Mouse (Mus musculus) CD4-positive, CD25-positive, alpha-beta regulatory T cell, adult 2 months (primary cell): Measurements from ENCODE around the gene Ttll12.
A peak's percentile ranks its signal among the peaks of the same experiment; 100 is the strongest.

Experiments used
- DNase-seq: peaks from one replicate; pipeline ENCODE4 v3.0.0-alpha.2; 2012; ENCODE audit warnings: low read depth, low spot score

The Ttll12 gene

GRCm38 (mm10) chr15:83594513-83595363, at the start of gene Ttll12:
Gene Ttll12 (minus strand): TSS chr15:83595157.
- peak; percentile 92 for DNase-seq

- no peak for DNase-seq
Measured at GRCm38 (mm10) chr15:83642518-83642917, 47.6 kb upstream of the Ttll12 start.

DNA sequence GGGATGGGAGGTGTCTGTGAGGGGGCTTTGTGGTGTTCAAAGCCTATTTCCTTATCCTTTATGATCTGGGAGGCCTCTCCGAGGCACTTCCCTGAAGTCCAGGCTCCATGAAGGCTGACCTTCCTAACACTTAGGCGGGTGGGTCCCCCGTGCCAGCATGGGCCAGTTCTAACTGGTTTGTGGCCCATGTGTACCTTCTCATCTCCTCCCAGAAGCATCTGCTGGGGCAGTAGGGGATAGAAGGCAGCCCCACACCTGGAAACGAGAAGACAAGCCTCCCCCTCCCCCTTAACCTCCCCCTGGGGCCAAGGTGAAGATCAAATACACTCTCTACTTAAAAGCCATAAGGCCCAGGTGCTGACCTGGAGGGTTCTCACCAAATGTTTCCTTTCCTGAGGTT, 45.3 kb upstream of the Ttll12 start:
- DNase-seq: no peak

DNA sequence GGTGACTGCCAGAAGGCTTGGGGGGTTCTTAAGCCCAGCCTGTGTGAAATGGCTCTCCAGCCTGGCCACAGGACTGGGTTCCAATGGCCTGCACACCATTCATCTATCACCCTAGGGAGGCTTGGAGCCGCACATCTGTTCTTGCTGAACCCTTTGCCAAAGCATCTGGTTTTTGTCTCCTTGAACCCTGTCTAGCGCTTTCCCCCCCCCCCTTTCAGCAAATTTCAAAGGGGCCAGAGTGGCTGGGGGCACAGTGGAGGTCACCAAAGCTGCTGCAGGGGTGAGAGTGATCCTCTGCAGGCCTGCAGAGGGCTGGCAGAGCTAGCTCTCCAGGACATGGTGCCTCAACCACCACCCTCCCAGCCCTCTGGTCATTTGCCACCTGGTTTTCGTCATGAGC, 44.2 kb upstream of the Ttll12 start:
- no peak for DNase-seq

- no peak for DNase-seq
Measured at GRCm38 (mm10) chr15:83638196-83638899, 43.4 kb upstream of the Ttll12 start.

GRCm38 (mm10) chr15:83636759-83637158, 41.8 kb upstream of the Ttll12 start:
- DNase-seq: no peak

GRCm38 (mm10) chr15:83635251-83635650, 40.3 kb upstream of the Ttll12 start:
- DNase-seq: no peak

GRCm38 (mm10) chr15:83634076-83634475, 39.1 kb upstream of the Ttll12 start:
- no peak for DNase-seq

GRCm38 (mm10) chr15:83631071-83631470, 36.1 kb upstream of the Ttll12 start:
- DNase-seq: no peak

GRCm38 (mm10) chr15:83629716-83630115, 34.8 kb upstream of the Ttll12 start:
- DNase-seq: no peak

DNA sequence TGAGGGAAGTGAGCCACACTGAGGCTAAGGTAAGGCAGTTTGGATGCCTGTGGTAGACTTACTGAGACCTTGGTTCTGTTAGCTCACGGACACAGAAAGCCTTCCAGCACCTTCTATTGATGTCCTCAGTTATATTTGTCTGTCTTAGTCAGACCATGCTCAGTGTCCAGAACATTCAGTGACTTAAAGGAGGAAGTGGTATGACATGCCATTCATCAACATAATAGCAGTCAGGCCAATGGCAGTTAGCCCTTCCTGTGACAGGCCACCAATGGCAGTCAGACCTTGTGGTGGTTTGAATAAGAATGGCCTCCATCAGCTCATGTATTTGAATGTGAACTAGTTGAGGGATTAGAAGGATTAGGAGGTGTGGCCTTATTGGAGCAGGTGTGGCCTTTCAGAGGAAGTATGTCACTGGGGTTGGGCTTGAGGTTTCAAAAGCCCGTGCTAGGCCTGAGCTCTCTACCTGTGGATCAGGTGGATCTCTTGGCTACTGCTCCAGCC, 31.2 kb upstream of the Ttll12 start:
- no peak for DNase-seq

- no peak for DNase-seq
Measured at GRCm38 (mm10) chr15:83615245-83615644, 20.3 kb upstream of the Ttll12 start.

DNA sequence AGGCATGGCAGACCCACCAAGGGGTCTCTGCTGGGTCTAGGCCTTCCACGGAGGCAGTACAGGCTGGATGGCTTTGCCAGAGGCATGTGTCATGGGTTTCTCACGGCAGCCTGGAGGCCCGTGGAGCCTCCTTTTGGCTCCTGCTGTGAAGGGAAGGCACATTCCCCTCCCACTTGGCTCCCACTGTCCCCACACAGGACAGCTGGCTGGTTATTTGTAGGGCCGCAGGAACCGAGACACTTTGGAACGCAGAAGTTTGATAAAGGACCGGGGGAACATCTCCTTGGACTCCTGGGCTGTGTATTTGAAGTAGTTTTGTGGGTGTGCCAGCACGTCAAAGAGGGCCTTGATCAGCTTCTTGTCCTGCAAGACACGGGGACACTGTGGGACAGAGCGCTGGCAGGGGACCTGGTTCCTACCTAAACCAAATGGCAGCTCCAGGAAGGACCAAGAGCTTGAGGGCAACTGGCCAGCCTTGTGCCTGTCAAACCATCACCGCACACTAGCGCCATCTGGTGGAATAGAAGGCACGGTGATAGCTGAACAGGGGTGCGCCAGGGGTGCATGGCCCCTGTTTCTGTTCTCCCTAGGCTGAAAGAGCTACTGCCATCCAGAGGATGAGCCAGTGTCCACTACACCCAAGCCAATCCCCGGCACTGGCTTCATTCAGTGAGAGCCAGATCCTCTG, 12.3 kb upstream of the Ttll12 start:
- DNase-seq: peak; percentile 87

GRCm38 (mm10) chr15:83606700-83607099, 11.7 kb upstream of the Ttll12 start:
- no peak for DNase-seq

DNA sequence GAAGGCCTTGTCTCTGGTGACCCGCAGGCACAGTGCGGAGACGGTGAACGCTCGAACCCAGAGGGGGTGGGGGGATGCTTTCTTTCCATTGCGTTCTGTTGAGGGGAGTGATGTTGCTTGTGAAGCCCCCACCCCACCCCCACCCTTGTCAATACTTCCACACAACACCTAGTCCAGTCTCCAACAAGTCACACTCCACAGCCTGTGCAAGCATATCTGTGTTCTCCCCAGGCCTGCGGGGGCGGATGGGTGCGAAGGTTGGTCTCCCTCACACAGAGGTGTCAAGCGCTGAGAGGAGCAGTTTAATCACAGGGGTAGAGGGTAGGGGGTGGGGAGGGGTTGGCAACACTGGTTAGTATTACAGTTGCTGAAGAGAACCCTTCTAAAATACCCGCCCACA, 11.3 kb upstream of the Ttll12 start:
- no peak for DNase-seq

DNA sequence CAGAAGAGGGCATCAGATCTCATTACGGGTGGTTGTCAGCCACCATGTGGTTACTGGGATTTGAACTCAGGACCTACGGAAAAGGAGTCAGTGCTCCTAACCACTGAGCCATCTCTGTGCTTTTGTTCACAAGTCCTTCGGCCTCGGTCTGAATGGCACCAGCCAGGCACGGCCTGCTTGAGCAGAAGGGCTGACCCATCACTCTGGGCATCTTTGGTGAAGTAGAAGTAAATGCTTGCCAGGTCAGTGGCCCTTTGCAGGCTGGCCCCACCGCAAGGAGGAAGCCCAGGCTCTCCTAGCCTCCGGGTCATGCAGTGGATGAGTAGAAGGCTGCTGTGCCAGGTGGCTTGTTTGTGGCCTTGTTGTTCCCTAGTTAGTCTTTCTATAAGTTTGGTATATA, 8.5 kb upstream of the Ttll12 start:
- peak; percentile 12 for DNase-seq

GRCm38 (mm10) chr15:83603046-83603396, 8.1 kb upstream of the Ttll12 start:
- no peak for DNase-seq

DNA sequence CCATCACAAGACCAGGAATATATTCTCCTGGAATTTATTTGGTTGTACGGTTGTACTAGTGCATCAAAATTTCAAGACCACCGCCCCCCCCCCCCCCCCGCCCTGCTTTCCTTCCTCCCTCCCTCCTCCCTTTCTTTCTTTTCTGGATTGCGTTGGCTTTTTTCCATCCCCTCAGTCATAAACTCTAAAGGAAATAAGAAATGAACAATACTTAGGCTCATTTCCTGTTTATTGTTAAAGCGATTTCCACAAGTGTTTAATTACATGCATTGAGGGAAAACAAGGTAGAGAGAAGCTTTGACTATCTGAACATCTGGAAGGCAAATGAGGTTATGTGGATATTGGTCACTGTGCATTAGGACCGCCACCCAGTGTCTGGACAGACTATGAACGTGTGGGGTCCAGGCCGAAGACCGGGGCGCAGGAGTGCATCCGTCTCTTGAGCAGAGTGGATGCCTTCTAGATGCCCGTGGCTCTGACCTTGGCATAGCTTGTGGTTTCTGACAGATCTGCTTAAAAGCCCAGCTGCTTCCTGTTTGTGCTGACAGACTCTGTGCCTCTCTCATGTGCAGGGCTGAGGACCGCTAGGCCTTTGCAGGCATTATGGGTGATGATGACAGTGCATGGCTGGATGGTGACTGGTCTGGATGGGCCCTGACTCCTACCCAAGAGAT, 7.6 kb upstream of the Ttll12 start:
- DNase-seq: peak; percentile 77

DNA sequence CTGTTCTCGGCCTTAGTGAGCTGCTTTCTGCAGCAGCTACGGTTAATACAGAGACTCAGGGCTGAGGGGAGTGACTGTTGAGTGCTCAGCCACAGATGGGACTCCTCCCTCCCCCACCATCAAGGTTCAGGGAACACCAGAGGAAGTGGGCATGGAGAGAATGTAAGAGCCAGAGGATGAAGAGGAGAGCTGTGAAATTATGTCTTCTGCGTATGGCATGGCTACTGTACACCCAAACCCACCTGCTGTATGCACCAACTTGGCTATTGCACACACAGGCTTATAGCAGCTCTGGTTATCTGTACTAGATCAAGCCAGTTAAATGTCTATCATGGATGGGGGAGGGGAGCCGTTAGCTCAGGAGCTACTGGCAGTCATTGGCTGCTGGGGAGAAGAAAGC, 6.2 kb upstream of the Ttll12 start:
- DNase-seq: peak; percentile 39

DNA sequence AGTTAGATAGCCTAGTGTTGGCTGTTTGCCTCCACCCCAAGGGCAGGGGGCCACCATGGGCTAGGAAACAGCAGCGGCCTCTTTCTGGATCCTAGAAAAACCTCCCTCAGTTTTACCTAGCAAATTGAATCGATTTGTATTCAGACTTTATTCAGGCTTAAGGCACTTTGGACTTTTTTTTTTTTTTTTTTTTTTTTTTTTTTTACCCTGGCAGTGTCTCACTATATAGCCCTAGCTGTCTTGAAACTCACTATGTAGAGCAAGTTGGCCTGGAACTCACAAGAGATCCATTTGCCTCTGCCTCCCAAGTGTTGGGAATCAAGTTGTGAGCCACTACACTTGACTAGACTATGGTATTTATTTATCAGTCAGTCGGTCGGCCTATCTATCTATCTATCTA, 1.9 kb upstream of the Ttll12 start:
- DNase-seq: no peak

DNA sequence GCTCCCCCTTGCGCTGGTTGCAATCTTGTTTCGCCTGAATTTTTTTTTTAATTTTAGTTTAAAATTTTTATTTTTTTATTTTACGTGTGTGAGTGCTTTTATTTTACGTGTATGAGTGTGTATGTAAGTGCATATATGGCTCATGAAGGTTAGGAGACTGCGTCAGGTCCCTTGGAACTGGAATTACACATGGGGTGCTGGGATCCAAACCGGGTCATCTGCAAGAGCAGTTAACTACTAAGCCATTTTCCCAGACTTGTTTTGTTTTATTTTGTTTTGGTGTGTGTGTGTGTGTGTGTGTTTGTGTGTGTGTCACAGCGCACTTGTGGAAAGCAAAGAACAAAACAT, 381 bp upstream of the Ttll12 start:
- no peak for DNase-seq
